Mouse (Mus musculus) hindbrain, embryonic 14.5 days (tissue): ENCODE measurements at regions not wholly inside any gene's neighbourhood (a gene's known extent, or its start where the extent isn't known, plus 50 kb on each side); places are given as distances from the start of the nearest gene placed in this dataset.

ENCODE experiments used
- ATAC-seq: fragments of 200-750 bp; cut with Nextera tagmentation; 2 replicates; pipeline ENCODE4 v1.8.0; 2017; ENCODE audit warnings: moderate number of reproducible peaks, mild to moderate bottlenecking, moderate TSS enrichment, moderate library complexity; ENCODE audit not compliant: low FRiP score
- DNase-seq: peaks from one replicate; pipeline ENCODE4 v3.0.0-alpha.2; 2015; ENCODE audit warnings: low spot score
- H3K27ac ChIP-seq: fragments of 300-500 bp; sonication (generic); 2 replicates; pipeline ENCODE4 v1.5.1; 2014; ENCODE audit warnings: mild to moderate bottlenecking, moderate library complexity
- H3K27me3 ChIP-seq: fragments of 300-500 bp; sonication (generic); 2 replicates; pipeline ENCODE4 v1.6.1; 2014; ENCODE audit warnings: mild to moderate bottlenecking, low read length, mixed read lengths; ENCODE audit not compliant: control insufficient read depth, insufficient read depth
- H3K36me3 ChIP-seq: fragments of 300-500 bp; sonication (generic); replicated peaks from 2 replicates; pipeline ENCODE4 v1.6.1; 2014; ENCODE audit not compliant: control insufficient read depth, insufficient read depth
- H3K4me1 ChIP-seq: fragments of 300-500 bp; sonication (generic); replicated peaks from 2 replicates; pipeline ENCODE4 v1.6.1; 2014; ENCODE audit warnings: antibody characterized with exemption, low read length, mixed read lengths; ENCODE audit not compliant: control insufficient read depth, insufficient read depth
- H3K4me2 ChIP-seq: fragments of 300-500 bp; sonication (generic); replicated peaks from 2 replicates; pipeline ENCODE4 v1.6.1; 2014; ENCODE audit warnings: mild to moderate bottlenecking, moderate library complexity
- H3K4me3 ChIP-seq: fragments of 300-500 bp; sonication (generic); replicated peaks from 2 replicates; pipeline ENCODE4 v1.5.1; 2014; ENCODE audit warnings: mild to moderate bottlenecking, low read length
- H3K9ac ChIP-seq: fragments of 300-500 bp; sonication (generic); 2 replicates; pipeline ENCODE4 v1.6.1; 2014
- H3K9me3 ChIP-seq: fragments of 300-500 bp; sonication (generic); 2 replicates; pipeline ENCODE4 v1.6.1; 2016; ENCODE audit warnings: low read length; ENCODE audit not compliant: control insufficient read depth
- WGBS: fragments of 180-500 bp; shearing (Covaris S2); extraction: QIAGEN DNeasy Blood & Tissue Kit; methylation state at CpG from one replicate; pipeline ENCODE4 v1.1.7; 2014; 5-methylcytosine and 5-hydroxymethylcytosine counted together

GRCm38 (mm10) chr13:115630603-115631002 is 528.8 kb upstream of the Itga1 start:
- Histone ChIP-seq H3K9ac (no peak overlapping the region), H3K4me1 (no peaks in the 10 kb centered on the region), H3K9me3 (no peaks in the 10 kb centered on the region), H3K36me3 (no peaks in the 10 kb centered on the region), H3K4me2 (no peak overlapping the region), H3K4me3 (no peak overlapping the region), H3K27me3 (peaks cover 6% of the 10 kb centered on the region), H3K27ac (no peak overlapping the region)
- 66% methylated on average over 2 of the region's 2 CpGs for WGBS
- DNase-seq (no peak), ATAC-seq (no peak)

- ATAC-seq (no peak), DNase-seq (no peak)
- Histone ChIP-seq H3K27me3 (no peaks in the 10 kb centered on the region), H3K4me2 (no peak overlapping the region), H3K27ac (no peak overlapping the region), H3K4me1 (no peaks in the 10 kb centered on the region), H3K36me3 (no peaks in the 10 kb centered on the region), H3K9me3 (no peaks in the 10 kb centered on the region), H3K4me3 (no peak overlapping the region), H3K9ac (no peak overlapping the region)
- 67% methylated on average over 6 of the region's 6 CpGs for WGBS
Measured at GRCm38 (mm10) chr13:115613174-115613573, 511.4 kb upstream of the Itga1 start.

DNA sequence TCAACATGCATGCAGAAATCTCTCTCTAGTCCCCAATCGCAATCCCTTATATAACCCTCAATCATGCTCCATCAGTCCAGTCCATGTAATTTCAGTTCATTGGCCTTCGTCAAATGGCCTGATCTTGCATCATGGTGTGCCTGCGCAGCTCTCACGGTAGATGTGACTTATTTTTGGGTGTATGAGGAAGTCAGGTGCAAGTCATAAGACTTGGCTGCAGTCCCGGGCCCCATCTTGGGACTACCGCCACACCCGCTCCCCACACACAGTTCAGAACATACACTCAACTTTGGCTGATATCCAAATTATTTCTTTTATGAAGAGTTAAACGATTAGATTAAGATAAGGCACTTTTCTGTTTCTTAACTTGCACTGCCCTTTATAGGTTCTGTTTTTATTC is 504.7 kb upstream of the Itga1 start:
- Histone ChIP-seq H3K36me3 (no peaks in the 10 kb centered on the region), H3K27me3 (no peaks in the 10 kb centered on the region), H3K4me1 (no peaks in the 10 kb centered on the region), H3K9me3 (no peaks in the 10 kb centered on the region), H3K4me3 (no peak overlapping the region), H3K9ac (no peak overlapping the region), H3K4me2 (no peak overlapping the region), H3K27ac (no peak overlapping the region)
- DNase-seq (no peak), ATAC-seq (no peak)
- WGBS = 91% methylated on average over 8 of the region's 8 CpGs

- no peak overlapping the region for H3K27ac ChIP-seq
- no peaks in the 10 kb centered on the region for H3K4me1 ChIP-seq
- no peaks in the 10 kb centered on the region for H3K9me3 ChIP-seq
- H3K36me3 ChIP-seq = no peaks in the 10 kb centered on the region
- WGBS = 82% methylated on average over 5 of the region's 5 CpGs
- H3K4me3 ChIP-seq = no peak overlapping the region
- no peak overlapping the region for H3K9ac ChIP-seq
- ATAC-seq (no peak), DNase-seq (no peak)
- no peaks in the 10 kb centered on the region for H3K27me3 ChIP-seq
- no peak overlapping the region for H3K4me2 ChIP-seq
Measured at GRCm38 (mm10) chr13:115595126-115595671, 493.4 kb upstream of the Itga1 start.

GRCm38 (mm10) chr13:115575967-115576366 is 474.2 kb upstream of the Itga1 start:
- Histone ChIP-seq H3K27me3 (no peaks in the 10 kb centered on the region), H3K36me3 (no peaks in the 10 kb centered on the region), H3K9ac (no peak overlapping the region), H3K4me3 (no peak overlapping the region), H3K9me3 (no peaks in the 10 kb centered on the region), H3K27ac (no peak overlapping the region), H3K4me1 (no peaks in the 10 kb centered on the region), H3K4me2 (no peak overlapping the region)
- WGBS = 79% methylated on average over 3 of the region's 3 CpGs
- ATAC-seq = no peak
- no peak for DNase-seq

GRCm38 (mm10) chr13:115575052-115575891 is 473.5 kb upstream of the Itga1 start:
- DNase-seq (peak; percentile 32), ATAC-seq (no peak)
- no peaks in the 10 kb centered on the region for H3K27me3 ChIP-seq
- H3K4me1 ChIP-seq = no peaks in the 10 kb centered on the region
- no peak overlapping the region for H3K4me3 ChIP-seq
- H3K9ac ChIP-seq = no peak overlapping the region
- H3K36me3 ChIP-seq = no peaks in the 10 kb centered on the region
- H3K27ac ChIP-seq = no peak overlapping the region
- H3K9me3 ChIP-seq = no peaks in the 10 kb centered on the region
- no peak overlapping the region for H3K4me2 ChIP-seq
- 73% methylated on average over 6 of the region's 6 CpGs for whole genome bisulfite sequencing

DNA sequence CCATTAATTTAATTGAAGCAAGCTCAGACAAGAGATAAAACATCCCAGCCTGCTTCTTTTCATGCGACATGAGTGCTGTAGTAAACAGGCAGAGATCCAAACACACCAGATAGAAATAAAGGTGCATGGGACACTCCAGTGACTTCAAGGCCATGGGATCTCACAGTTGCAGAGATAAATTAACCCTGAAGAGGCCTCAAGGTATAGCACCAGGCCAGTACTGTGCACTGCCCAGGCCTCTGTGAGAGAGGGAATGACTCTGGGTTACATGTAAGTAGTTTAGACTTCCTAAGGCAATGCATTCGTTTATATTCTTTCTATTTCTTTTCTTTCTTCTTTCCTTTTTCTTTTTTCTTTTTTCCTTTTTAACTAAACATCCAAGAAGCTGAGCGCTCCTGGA is 439.4 kb upstream of the Itga1 start:
- H3K9ac ChIP-seq = no peak overlapping the region

GRCm38 (mm10) chr13:115535900-115536299 is 434.1 kb upstream of the Itga1 start:
- DNase-seq (no peak), ATAC-seq (no peak)
- Histone ChIP-seq H3K9me3 (0 out of 2 replicates have a peak, but pooled peaks cover 2% of the 10 kb centered on the region), H3K4me3 (no peak overlapping the region), H3K4me1 (no peaks in the 10 kb centered on the region), H3K36me3 (no peaks in the 10 kb centered on the region), H3K27me3 (no peaks in the 10 kb centered on the region), H3K27ac (no peak overlapping the region), H3K9ac (no peak overlapping the region), H3K4me2 (no peak overlapping the region)
- WGBS = 82% methylated on average over 3 of the region's 3 CpGs

More for the DNA sequence above, 439.4 kb upstream of the Itga1 start:
- Histone ChIP-seq H3K4me3 (no peak overlapping the region), H3K27ac (no peak overlapping the region), H3K4me2 (no peak overlapping the region), H3K4me1 (no peaks in the 10 kb centered on the region), H3K36me3 (no peaks in the 10 kb centered on the region), H3K9me3 (no peaks in the 10 kb centered on the region), H3K27me3 (no peaks in the 10 kb centered on the region)
- WGBS = 80% methylated on average over 3 of the region's 3 CpGs
- no peak for ATAC-seq
- DNase-seq = no peak

DNA sequence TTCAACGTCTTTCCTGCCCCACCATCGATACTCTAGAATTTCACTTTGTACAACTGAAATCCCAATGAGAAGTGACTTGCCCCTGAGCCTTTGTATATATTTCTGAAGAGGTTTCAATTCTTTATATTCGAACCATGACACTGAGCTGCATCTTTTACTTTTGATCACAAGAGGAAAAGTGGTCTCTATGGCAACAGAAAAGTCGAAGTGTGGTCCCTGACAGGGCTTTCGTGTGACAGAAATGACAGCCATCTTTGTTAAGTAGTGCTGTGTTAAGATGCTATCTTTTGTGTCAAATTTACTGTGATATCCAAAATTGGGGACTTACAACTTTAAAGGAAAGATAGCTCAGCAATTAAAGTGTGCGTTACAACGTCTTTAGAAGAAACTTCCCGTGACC is 412.1 kb upstream of the Itga1 start:
- DNase-seq = no peak
- Histone ChIP-seq H3K9me3 (no peaks in the 10 kb centered on the region), H3K27me3 (no peaks in the 10 kb centered on the region), H3K9ac (no peak overlapping the region), H3K36me3 (no peaks in the 10 kb centered on the region), H3K27ac (no peak overlapping the region), H3K4me1 (no peaks in the 10 kb centered on the region), H3K4me2 (no peak overlapping the region), H3K4me3 (no peak overlapping the region)
- ATAC-seq = no peak
- 33% methylated on average over 8 of the region's 8 CpGs for WGBS
